Mouse (Mus musculus): ENCODE results near the gene Cd52.
A peak's percentile ranks its signal among the peaks of the same experiment; 100 is the strongest.

The Cd52 gene

DNA sequence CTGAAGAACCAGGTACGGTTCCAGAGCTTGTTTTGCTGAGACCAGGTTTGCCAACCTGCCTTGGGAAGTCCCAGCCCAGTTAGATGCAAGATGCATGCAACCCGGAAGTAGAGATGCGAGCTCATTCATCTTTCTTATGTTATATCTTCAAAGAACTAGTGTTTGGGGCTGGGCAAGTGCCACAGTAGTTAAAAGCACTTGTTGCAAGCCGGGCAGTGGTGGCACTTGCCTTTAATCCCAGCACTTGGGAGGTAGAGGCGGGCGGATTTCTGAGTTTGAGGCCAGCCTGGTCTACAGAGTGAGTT, 3.7 kb downstream of the Cd52 start:
- DNase-seq (ENCODE audit: low read depth, low spot score): no peak

DNA sequence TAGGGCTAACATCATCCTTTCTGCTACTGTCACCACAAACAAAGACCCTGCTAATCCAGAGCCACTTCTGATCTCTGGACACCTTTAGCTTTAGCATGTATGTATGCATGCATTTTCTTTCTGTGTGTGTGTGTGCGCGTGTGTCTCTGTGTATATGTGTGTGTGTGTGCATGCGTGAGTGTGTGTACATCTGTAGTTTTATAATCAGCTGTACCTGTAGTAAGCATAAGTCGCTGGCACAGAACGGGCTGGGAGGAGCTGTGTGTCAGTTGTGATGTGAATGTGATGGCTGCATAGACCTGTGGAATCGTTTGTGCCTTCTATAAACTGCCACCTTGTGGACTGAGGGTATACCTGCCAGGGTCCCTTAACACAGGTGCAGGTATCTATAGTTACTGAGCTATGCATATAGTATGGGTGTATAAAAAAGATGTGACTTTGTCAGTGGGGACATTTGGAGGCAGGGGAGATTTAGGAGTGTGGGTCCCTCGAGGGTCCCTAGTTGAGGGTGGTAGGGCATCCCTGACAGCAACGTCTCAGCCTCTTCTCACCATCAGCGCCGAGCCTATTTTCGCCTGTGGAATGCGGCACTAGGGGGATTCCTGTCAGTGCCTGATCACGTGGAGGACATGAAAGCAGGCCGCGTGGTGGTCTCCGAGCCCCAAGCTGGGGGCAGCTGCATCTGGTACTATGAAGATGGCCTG, 4.2 kb downstream of the Cd52 start:
- no peak for DNase-seq (ENCODE audit: low read depth, low spot score)

DNA sequence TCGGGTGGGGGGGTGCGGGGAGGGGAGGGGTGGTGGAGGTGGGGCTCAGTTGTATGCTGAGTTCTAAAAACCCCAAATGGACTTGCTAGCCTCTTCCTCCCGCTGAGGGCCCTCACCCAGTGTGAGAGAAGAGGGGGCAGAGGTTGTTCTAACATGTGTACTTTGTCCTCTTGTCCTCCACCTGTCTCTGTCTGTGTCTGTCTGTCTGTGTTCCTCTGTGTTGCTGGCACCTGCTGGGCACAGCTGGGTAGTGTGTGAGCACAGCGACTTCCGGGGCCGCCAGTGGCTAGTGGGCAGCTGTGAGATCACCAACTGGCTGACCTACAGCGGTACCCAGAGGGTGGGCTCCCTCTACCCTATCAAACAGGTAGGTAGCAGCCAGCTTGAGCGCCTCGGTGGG, 5.9 kb downstream of the Cd52 start:
- DNase-seq (ENCODE audit: low read depth, low spot score): no peak

DNA sequence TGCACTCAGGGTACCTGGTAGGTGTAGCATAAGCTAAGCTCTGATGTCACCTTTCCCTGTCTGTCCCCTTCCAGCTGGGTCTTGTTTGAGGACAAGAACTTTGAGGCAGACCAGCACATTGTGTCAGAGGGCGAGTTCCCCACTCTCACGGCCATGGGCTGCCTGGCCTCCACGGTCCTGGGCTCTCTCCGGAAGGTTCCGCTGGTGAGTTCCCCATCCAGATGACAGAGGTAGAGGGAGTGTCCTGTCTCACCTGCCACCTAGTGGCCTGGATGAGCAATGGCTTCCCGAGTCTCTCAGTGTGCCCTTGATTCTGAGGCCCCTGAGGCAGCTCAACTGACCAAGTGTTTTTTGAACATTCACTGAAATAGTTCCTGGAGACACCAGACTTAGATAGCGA, 7.5 kb downstream of the Cd52 start:
- no peak for DNase-seq (ENCODE audit: low read depth, low spot score)

DNA sequence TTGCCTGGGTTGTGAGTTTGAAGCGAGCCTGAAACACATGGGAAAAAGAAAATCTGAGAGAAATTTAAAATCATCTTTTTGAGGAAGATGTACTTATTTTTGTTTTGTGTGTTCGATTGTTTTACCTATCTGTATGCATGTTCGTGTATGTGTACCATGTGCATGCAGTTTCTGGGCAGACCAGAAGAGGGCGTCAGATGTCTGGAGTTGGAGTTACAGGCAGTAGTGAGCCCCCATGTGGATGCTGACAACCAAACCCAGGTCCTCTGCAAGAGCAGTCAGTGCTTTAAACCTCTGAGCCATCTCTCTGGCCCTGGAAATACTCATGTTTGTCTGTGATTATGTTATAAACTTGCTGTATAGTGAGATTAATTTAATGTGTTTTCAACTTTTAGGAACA, 9.9 kb downstream of the Cd52 start:
- no peak for DNase-seq (ENCODE audit: low read depth, low spot score)

DNA sequence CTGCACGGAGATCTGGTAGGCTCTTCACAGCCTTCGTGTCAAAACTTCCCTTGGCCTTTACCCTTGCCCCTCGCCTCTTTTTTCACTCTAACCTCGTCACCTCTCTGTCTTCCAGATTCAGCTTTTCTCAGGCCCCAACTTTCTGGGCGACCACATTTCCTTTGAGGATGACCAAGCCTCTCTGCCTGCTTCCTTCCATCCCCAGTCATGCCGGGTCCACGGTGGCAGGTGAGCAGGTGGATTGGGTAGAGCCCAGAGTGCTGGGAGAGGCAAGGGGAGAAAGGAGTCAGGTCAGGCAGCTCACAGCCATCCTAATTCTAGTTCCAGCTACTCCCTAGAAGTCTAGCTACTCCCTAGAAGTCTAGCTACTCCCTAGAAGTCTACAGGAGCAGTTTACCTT, 12.4 kb downstream of the Cd52 start:
- DNase-seq (ENCODE audit: low read depth, low spot score): no peak

DNA sequence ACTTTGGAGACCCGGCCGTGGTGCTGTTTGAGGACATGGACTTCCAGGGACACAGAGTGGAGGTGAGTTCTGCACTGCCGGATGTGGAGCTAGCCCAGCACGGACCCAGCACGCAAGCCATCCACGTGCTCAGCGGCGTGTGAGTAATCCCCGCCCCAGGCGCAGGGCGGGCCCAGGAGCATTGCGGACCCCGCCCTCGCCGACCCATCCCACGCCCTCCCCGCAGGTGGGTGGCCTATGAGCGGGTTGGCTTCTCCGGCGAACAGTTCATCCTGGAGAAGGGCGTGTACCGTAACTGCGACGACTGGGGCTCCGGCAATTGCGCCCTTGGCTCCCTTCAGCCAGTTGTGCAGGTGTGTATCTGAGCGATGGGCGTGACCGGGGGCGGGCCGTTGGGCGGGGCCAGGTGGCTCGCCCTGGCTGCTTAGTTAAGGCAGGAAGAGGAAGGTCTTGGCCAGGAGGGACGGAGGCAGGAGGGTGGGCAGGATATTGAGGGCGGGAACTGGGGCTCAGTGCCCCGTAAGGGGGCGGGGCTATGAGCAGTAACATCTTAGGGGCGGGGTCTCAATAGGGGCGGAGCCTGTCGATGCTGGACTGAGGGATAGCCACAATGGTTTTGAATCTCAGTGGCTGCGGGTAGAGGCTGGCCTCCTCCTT, 13.0 kb downstream of the Cd52 start:
- peak; percentile 28 for DNase-seq (ENCODE audit: low read depth, low spot score)

DNA sequence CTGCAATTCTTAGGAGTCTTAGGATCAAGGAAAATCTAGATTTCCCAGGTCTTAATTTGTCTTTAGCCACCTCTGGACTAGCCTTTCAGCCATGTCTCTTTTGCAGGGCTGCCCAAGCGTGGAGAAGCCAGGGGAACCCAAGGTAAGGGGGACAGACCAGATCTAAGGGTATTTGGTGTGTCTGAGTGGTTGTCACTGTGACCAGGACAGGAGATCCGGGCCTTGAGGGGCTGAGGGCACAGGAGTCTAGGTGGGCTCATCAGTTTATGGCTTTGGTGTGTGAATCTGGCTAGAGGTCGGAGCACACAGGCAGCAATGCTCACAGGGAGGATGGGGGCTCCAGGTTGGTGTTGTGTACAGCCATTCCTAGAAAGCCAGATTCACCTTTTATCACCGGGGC, 14.2 kb downstream of the Cd52 start:
- no peak for DNase-seq (ENCODE audit: low read depth, low spot score)

DNA sequence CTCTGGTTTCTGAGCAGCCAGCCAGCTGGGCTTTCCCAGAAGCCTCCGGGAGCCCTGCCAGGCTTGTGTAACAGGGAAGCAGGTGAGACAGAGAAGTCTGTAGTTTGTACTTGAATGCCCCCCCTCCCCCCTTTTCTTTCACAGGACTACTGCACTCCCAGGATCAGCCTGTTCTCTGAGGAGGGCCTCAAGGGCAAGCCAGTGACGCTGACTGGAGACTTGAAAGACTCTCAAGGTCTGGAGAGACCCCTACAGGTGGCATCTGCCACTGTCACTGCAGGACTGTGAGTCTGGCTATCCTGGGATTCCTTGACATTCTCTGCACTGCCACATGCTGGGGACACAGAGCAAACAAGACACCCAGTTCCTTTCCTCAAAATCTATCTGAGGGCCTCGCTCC, 16.2 kb downstream of the Cd52 start:
- no peak for DNase-seq (ENCODE audit: low read depth, low spot score)

DNA sequence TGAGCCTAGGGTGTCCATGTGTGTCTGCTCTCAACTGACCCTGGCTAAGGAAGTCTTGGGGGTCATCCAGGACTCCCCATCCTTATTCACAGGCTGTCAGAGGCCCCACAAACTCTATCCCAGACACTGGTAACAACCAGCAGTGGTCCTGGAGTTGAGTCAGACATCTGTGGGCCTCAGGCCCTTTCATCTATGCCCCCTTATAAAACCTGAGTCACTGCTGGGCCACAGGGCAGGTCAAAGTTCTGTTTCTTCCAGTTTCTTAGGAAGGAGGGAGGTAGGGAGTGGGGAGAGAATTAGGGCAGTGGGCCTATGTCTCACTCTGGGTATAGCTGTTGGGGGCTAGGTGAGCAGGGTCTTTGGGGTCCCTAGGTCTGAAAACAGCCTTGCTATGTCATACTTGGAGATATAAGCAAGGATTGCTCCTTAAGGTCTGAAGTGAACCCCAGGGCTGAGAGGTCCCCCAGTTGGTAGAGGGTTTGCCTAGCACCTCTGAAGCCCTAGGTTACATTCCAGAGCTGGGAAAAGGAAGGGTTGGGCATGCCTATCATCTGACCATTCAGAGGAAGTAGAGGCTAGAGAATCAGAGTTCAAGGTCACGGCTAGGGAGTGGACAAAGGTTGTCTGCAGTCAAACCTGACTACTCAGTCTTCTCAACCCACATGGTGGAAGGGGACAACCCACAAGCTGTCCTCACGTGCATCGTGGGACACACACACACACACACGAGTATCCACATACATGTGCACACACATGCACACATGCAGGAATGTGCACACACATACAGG, 25.9 kb downstream of the Cd52 start:
- DNase-seq (ENCODE audit: low read depth, low spot score): no peak

DNA sequence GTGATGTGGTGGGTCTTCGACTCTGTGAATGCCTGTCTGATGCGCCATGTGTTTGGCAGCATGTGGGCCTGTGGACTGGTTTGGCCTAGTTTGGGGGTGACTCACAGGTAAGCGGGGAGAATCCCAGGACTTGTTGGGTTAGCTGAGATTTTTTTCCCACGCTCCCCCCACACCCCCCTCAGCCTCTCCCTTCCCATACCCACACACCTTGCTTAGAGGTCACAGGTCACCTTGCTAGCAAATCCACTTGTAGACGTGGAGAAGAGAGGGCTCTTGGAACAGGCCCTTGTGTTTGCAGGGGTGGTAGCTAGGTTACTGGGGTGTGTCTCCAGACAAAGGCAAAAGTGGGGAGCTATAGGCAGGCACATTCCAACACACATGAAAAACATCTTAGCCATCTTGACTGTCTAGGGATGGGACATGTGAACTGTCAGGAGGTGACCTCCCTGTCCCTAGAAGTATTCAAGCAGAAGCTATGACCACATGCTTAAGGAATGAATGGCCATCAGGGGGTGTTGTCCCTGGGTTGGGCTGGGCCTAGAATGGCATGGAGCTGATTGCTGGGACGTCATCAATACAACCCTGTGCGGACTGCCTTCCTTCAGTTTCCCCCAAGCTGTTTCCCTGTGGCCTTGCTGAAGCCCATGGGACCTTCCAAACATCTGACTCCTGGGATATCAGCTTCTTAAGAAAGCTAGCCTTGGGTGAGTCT, 26.9 kb downstream of the Cd52 start:
- no peak for DNase-seq (ENCODE audit: low read depth, low spot score)

DNA sequence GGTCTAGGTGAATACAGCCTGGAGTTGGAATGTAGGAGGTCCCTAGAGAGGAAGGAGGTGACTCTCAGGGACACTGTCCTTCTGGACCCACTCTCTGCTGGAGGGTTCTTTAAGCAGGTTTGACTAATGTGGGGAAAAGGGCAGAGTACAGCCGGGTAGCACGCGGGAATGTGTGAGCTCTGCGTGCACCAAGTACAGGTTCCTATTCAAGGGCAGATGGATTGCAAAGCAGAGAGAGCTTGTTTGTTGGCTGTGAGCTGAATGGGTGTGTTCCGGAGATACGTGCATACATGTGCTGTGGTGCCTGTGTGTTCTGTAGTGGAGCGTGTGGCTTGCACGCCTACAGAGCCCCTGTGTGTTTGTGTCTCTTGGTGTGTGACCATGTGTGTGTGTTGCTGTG, 27.5 kb downstream of the Cd52 start:
- DNase-seq (ENCODE audit: low read depth, low spot score): no peak

DNA sequence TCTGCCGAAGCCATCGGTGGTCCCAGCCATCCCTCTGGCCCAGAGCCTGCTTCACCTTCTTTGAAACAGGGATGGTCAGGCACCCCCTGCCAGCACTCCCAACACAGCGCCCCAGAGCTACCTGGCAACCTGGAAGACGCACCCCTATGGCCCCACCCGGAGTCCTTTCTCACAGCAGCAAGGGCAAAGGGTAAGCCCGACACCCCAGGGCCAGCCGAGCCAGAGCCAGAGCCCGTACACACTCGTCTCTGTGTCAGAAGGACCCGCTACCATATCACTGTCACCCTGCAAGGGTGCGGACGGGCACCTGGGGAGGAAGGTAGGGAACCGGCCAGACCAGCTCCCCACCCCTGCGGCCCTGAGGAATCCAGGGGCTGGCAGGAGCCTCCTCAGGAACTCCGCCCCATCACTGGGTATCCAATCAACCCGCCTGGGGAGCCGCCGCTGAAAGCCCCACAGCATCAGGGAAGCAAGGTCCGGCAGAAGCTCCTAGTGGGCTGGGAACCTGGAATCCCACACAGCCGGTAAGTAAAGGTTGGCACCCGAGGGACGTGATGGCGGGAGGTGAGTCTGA, 29.4 kb downstream of the Cd52 start:
- DNase-seq (ENCODE audit: low read depth, low spot score): no peak

DNA sequence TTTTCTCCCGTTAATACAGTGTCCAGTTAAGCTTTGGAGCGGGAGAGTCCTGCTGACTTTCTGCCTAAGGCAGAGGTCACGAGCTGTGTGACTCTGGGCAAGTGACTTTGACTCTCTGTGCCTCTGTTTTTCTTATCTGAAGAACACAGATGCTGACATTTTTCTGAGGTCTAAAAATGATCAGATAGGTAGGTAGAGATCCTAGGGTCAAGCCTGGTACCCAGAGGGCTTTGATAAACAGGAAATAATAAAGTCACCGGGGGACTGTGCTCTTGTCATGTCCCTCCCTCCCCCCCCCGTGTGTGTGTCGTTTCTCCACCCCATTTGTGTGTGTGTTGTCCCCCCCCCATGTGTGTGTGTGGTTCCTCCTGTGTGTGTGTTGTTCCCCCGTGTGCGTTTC, 32.3 kb downstream of the Cd52 start:
- DNase-seq (ENCODE audit: low read depth, low spot score): peak; percentile 12

DNA sequence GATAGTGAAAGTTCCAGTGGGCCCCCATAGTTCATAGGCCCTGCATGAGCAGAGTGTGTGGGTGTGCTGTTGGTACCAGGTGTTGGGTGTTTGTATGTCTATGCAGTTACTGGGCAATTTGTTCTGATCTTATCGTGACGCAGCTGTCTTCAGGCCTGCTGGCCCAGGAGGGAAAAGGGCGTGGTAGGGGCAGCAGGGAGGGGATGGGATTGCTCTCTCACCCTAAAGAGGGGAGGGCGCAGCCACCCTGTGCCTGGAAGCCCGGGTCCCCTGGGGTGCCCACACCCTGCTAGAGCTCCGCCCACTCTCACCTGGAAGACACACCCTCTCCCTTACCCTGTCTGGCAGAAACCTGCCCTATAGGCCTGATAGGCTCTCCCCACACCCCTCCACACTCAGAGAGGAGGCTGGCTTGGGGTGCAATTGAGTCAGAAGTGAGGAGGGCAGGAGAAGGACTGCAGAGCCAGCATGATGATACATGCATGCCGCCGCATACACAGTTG, 32.9 kb downstream of the Cd52 start:
- DNase-seq (ENCODE audit: low read depth, low spot score): peak; percentile 26

DNA sequence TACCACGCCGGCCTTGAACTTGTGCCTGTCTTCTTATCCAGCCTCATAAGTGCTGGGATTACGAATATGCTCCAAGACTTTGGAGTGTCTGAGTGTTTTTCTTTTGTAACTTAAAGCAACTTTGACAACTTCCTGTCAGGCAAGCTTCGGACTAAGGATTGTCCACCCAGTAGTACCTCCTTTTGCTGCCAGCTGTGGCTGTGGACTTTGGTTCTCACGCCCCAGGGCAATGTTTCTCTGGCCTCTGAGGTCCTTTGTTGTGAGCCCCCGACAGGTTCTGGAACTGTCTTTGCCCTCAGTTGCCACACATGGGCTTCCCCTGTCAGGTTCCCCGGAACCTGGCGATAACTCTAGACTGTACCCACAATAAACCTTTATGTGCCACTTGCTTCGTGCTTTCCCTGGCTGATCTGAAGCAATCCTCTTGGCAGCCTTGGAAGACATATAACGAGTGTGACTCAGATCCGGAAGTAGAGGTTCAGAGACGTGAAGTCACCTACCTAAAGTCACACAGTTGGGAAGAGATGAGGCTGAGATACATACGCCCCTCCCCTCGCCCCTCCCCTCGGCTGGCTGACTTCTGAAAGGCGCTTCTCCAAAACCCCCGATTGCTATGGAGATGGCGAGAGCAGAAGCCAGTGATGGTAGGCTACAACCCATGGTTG, 33.6 kb downstream of the Cd52 start:
- no peak for DNase-seq (ENCODE audit: low read depth, low spot score)

DNA sequence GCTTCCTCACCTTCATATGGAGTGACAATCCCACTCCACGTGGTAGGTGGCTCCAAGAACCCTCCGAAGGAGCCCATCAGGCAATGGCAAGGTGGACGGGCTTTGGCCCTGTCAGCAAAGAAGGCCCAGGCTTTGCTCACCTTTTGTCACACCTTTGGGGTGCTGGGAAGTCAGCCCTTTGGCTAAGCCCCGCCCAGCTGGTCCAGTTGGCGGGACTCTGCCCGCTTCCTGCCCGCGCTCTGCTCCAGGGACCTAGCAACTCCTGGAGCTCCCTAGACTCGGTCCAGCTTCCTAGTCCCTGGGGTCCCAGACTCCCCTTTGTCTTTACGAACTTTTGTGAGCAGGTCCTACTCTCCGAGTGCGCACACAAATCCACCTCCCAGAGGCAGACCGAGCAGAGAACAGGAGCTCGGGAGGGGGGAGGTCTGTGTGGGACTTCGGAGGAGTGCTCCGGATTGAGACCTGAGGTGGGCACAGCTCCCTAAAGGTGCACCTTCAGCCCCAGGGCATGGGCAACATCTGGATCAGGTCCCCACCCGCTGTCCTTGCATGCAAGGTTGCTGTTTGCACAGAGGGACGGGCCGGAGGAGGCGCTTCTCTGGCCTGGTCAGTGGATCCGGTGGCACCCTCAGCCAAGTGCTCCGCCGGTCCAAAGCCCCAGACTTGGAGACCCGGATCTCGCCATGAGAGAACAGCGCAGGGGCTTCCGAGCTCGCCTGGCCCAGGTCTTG, 34.6 kb downstream of the Cd52 start, which contains the start of gene Crybg2:
TSS of gene Crybg2 (plus strand) at position 681 of the 731 bp plus-strand sequence.
- no peak for DNase-seq (ENCODE audit: low read depth, low spot score)

DNA sequence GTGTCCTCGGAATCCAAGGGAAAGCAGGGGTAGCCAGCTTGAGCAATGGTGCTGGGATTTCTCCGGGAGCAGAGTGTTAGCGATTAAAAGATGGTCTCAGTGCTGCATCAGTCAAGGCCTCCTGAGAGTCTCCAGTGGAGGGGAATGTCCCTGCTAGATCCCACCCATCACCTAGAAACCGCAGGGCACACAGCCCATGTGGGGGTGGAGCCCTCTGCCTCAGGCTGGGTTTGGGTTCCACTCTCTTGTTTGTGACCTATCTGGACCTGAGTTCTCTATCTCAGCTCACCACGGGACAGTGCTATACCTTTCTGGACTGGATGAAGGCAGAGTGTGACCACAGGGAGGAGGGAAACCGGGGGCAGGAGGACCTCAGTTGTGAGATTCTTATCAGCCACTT, 36.0 kb downstream of the Cd52 start:
- no peak for DNase-seq (ENCODE audit: low read depth, low spot score)

DNA sequence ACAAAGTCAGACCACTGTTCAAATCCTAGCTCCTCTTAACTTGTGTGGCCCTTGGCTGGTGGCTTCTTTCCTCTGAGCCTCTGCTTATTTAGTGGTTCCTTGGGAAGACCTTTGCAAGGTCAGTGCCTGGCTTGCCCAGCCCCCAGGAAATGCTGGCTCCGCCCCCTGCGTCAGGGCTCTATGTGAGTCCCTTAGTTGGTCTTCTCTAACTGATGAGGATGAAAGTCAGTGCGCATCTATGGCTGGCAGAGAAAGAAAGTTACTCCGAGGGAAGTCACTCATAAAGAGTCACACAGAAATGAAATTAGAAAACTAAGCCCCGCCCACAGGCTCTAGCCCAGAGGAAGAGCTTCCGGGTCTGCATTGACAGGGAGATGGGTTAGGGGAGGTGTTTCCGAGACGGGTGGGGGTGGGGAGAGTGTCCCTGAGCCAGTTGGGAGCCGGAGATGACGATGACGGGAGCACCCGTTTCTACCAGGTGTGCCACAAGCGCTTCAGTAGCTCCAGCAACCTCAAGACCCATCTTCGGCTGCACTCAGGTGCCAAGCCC, 36.6 kb downstream of the Cd52 start:
- no peak for DNase-seq (ENCODE audit: low read depth, low spot score)

DNA sequence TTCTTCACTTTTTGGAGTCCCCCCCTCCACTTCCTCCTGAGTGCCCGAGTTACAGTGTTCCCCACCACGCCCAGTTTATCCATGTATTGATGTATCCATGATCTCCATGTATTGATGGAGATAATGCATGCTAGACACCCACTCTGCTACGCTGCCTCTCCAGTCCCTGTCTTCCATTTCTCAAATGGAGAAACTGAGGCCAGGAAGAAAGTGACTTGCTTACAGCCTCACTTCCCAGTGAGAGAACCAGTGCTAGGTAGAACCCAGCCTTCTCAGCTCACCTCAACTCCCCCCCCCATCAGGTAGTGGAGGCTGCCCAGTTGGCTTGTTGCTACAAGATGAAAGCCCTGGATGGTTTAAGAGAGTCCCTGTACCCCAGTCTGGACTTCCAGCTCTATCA, 41.3 kb downstream of the Cd52 start, which contains the start of gene Zfp683:
TSS of gene Zfp683 (plus strand) at position 301 of the 400 bp plus-strand sequence.
- DNase-seq (ENCODE audit: low read depth, low spot score): no peak
